8 mouse cellular contexts compared by ENCODE assay signal in genomic region chr2:94273154-94274021, GRCm38 (mm10).
DNase-seq lines count a peak whose midpoint lies in the region; ATAC-seq lines count a peak whose summit lies in the region.

No protein-coding gene starts in this region.

- H3K36me3 ChIP-seq in hindbrain, embryonic 15.5 days = no peaks in the 10 kb centered on the region

- H3K9ac ChIP-seq in hindbrain, embryonic 15.5 days = peak overlapping the region; percentile 56

- peak; percentile 87 for ATAC-seq in hindbrain, embryonic 15.5 days (ENCODE audit: low FRiP score, low read depth)

- H3K27me3 ChIP-seq in hindbrain, embryonic 15.5 days = no peaks in the 10 kb centered on the region

- H3K4me1 ChIP-seq in hindbrain, embryonic 15.5 days (replicated peaks) = peaks cover 12% of the 10 kb centered on the region

- peak overlapping the region; percentile 89 for H3K4me2 ChIP-seq in hindbrain, embryonic 15.5 days

- H3K9me3 ChIP-seq in hindbrain, embryonic 15.5 days = no peaks in the 10 kb centered on the region

- peak; percentile 90 for DNase-seq in Muller cell, postnatal 12 days (ENCODE audit: inconsistent ontology term)
- peak; percentile 92 to 93 for DNase-seq in cerebellum, postnatal 10 days
- DNase-seq in gastrocnemius, adult 18-20 months (ENCODE audit: low spot score) = peak; percentile 70
- DNase-seq in left cerebral cortex, adult 11 months (ENCODE audit: low spot score) = peak; percentile 81
- peak; percentile 63 for DNase-seq in lung, postnatal 25 days (ENCODE audit: low spot score)
- DNase-seq in retina, postnatal 1 day = peak; percentile 90
- DNase-seq in thymus, postnatal 4 days = peak; percentile 79

- peak overlapping the region; percentile 52 for H3K4me3 ChIP-seq in hindbrain, embryonic 15.5 days

- peak overlapping the region; percentile 84 for H3K27ac ChIP-seq in hindbrain, embryonic 15.5 days (replicated peaks)

- WGBS in hindbrain, embryonic 15.5 days = under 1% methylated on average over 72 of the region's 72 CpGs

Comparison
In these comparisons a context has a peak if more than half of its experiments do, and no peak if none do; other contexts are left out.
1. Peak in every context shown above with its lines: DNase-seq, ATAC-seq, H3K4me3 ChIP-seq and H3K27ac ChIP-seq.